ENCODE assay signal across 24 mouse cellular contexts in the genomic region with DNA sequence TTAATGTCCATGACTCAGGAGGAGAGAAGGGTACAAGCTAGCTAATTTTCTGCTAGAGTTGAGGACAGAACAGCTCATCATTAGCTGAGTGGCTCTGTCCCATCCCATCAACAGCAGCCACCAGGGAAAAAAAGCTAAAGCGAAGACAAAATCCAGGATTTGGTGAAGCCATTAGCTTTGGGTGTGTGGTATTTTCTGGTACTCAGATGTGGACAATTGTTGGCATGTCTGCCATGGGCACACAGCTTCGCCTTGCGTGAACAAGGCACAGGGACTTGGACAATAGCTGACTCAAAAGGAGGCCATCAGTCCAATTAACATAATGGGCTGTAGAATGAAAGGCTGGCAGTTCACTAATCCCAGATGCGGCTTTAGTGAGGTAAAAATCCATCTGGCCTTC. TPM values are rescaled to one million over a fixed set of nuclear protein-coding genes. Genes with fewer than 3 reads are reported as not detected.
"Had no signal": no experiment of that assay in that cellular context is flagged by ENCODE, and none has a peak within 500 bp of the region (broad histone marks: within the 10 kb centered on the region; RNA-seq: fewer than 3 reads in every experiment).

No protein-coding gene starts in this region.

- H3K9ac ChIP-seq: limb, embryonic 13.5 days; liver, embryonic 12.5 days; liver, embryonic 15.5 days; lung, embryonic 15.5 days; midbrain, embryonic 13.5 days; neural tube, embryonic 13.5 days had no signal

- H3K4me2 ChIP-seq: limb, embryonic 13.5 days; liver, embryonic 12.5 days; liver, embryonic 15.5 days; lung, embryonic 15.5 days; midbrain, embryonic 13.5 days; neural tube, embryonic 13.5 days had no signal

- H3K9me3 ChIP-seq: limb, embryonic 10.5 days; limb, embryonic 13.5 days; liver, embryonic 12.5 days; liver, embryonic 15.5 days; lung, embryonic 15.5 days; megakaryocyte, embryonic 14.5 days; midbrain, embryonic 10.5 days; midbrain, embryonic 13.5 days; neural tube, embryonic 13.5 days had no signal

- H3K4me1 ChIP-seq: limb, embryonic 13.5 days; liver, embryonic 12.5 days; liver, embryonic 15.5 days; lung, embryonic 15.5 days had no signal

- H3K27me3 ChIP-seq: limb, embryonic 13.5 days; liver, embryonic 12.5 days; liver, embryonic 15.5 days; lung, embryonic 15.5 days; midbrain, embryonic 13.5 days; neural tube, embryonic 13.5 days had no signal

- H3K4me3 ChIP-seq: layer of hippocampus, adult 2 months; limb, embryonic 10.5 days; limb, embryonic 13.5 days; liver, embryonic 12.5 days; liver, embryonic 15.5 days; lung, embryonic 15.5 days; megakaryocyte, embryonic 14.5 days; midbrain, embryonic 10.5 days; midbrain, embryonic 13.5 days; myocyte; neural tube, embryonic 13.5 days had no signal

- DNase-seq: kidney, adult 18-20 months; kidney, postnatal 25 days; layer of hippocampus, adult 9-11 months; liver; lung, adult 18-20 months; lung, postnatal 10 days; lung, postnatal 36 days; thymus, adult 2 months; thymus, postnatal 14 days; thymus, postnatal 4 days had no signal

- H3K36me3 ChIP-seq: limb, embryonic 10.5 days; limb, embryonic 13.5 days; liver, embryonic 12.5 days; liver, embryonic 15.5 days; lung, embryonic 15.5 days; midbrain, embryonic 10.5 days; midbrain, embryonic 13.5 days; neural tube, embryonic 13.5 days had no signal

- ATAC-seq: liver, embryonic 12.5 days; midbrain, embryonic 13.5 days; midbrain, embryonic 16.5 days had no signal

- H3K27ac ChIP-seq: kidney, postnatal 0 days; layer of hippocampus, adult 2 months; limb, embryonic 10.5 days; limb, embryonic 13.5 days; liver, embryonic 12.5 days; liver, embryonic 15.5 days; lung, embryonic 15.5 days; midbrain, embryonic 10.5 days; midbrain, embryonic 13.5 days; neural tube, embryonic 13.5 days had no signal

RNA-seq across cellular contexts. Expression of a gene that starts 23.6 kb away (rescaled TPM):
- polyA plus RNA-seq: kidney, embryonic 14.5 days; limb, embryonic 10.5 days; liver, embryonic 12.5 days; liver, embryonic 15.5 days; midbrain, embryonic 13.5 days had no signal

RNA-seq across cellular contexts. Expression of a gene that starts 41.5 kb away (rescaled TPM):
- polyA plus RNA-seq: myocyte had no signal
